Mouse (Mus musculus) heart, postnatal 36 days (tissue): ENCODE measurements around the gene Nr1d2. TPM values are rescaled to one million over a fixed set of nuclear protein-coding genes. Genes with fewer than 3 reads are reported as not detected.
"Not testable (repeated sequence)": the region's sequence is repeated elsewhere in the genome, so short reads cannot be mapped to it uniquely, and the experiment has no call there.

ENCODE experiments used
- DNase-seq, 2 experiments: peaks; one replicate each; pipeline ENCODE4 v3.0.0; 2021 to 2022
- intact Hi-C: fragments of 180-260 bp; cut with DNase I; formaldehyde crosslinking; loops from one replicate; pipeline ENCODE4 v1.15.1; 2025
- total RNA-seq, 2 experiments: library from RNA; stranded (reverse); gene quantifications; 2 replicates each; pipeline ENCODE4 v1.2.3; 2021

The Nr1d2 gene
- 100 to 1,000 TPM in 1 of 2 experiments, 10 to 100 TPM in 1; 88.5 to 111 TPM for total RNA-seq

DNA sequence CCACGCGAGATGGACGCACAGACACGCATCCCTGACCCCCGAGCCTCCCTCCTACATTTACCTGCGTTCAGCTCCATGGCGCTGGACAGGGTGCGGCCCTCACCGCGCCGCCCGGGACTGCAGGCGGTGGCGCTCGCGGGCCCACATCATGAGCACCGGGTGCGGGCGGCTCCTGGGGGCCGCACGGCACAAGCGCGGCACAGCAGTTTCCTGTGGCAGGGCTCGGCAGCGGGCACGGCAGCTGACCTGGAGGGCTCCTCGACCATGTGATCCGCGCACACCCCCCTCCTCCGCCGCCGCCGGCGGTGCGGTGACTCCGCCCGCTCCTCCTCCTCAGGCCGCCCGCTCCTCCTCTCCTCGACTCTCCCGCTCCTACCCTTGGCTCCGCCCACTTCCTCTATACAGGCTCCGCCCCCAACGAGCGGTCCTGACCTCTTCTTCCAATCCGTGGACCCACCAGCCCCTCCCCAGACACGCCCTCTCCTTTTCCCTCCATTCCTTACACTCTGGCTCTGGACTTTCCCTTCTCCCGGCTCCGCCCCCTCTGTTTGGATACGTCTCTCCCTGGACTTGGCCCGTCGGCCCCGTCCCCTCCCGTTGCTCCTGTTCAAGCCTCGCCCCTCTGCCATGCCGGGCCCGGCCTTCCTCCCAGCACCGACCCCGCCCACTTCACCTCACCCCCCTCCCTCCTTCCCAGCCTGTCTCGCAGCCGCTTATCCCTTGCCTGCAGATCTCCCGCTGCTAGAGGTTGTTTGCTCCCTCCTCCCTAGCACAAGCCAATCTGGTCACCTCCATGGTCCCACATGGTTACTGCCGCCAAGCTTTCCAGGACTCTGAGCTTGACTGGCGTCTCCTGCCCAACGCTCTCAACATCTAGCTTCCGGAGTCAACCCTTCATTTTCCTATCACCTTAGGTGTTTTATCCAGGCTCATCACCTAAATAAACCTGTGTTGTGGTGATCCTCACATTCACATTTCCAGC lies at the start of gene Nr1d2:
TSS of gene Nr1d2 (minus strand) at position 378 of the 982 bp plus-strand sequence.
- intact Hi-C loops, result loop anchor here (1.0 kb wide), 1 partner anchor 32 kb away; the partner anchor contains the start of genes Nkiras1 and Rpl15
- DNase-seq, result peak; percentile 98 to 99

DNA sequence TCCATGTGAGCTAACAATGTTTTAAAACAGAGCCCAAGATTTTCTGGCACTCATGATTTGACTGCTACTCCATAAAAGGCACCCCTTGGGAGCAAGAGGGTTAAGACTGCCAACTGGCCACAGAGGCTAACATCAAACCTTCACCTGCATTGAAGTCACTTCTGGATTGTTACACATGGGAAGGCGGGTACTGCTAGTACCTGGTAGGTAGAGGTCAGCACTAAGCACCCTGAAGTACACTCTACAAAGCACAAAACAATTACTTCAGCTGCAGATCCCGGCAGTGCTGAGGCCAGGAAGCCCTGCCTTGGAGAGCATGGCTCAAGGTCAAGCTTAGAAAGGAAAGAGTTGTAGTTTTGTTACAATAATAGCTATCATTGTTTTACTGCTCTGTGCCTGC lies 48.5 kb upstream of the Nr1d2 start:
- intact Hi-C loops, result loop anchor here (10.0 kb wide), 1 partner anchor 883 kb away; no protein-coding TSS in a partner anchor
- DNase-seq, result no peak

DNA sequence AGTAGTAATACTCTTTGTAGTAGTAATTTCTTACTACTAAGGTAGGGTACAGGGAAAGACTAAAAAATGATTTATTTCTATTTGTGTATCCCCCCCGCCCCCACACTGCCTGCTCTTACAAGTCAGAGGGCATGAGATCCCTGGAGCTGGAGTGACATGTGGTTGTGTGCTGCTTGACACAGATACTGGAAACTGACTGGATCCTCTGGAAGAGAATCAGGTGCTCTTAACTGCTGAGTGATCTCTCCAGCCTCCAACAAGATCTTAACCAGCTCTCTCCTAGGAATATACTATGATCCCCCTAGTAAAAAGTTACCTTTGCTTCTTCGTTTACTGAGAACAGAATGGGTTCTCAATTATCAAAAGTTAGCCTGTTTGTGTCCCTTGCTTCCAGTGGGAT lies 47.5 kb upstream of the Nr1d2 start:
- DNase-seq, result no peak
- intact Hi-C loops, result loop anchor here (10.0 kb wide), 1 partner anchor 882 kb away; no protein-coding TSS in a partner anchor

DNA sequence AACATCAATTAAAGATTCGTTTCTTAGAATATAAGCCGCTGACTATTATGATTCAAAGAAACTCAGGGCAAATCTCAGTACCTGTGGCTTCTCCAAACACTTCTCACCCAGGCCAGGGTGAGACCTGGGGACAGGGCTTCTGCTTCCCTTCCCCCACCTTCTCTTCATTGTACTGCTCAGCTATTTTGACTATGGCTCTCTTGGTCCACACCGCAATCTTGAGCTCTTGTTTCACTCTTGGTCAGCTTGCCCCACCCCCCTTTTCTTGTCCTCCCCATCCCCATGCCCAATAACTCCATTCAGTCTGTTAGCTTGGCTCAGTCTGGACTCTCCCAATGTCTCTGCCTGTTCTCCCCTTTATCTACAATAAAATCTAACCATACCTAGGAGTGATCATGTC lies 46.5 kb upstream of the Nr1d2 start:
- no peak for DNase-seq
- intact Hi-C loops, result loop anchor here (2.0 to 10.0 kb wide), 2 partner anchors 75 to 881 kb away; no protein-coding TSS in a partner anchor

DNA sequence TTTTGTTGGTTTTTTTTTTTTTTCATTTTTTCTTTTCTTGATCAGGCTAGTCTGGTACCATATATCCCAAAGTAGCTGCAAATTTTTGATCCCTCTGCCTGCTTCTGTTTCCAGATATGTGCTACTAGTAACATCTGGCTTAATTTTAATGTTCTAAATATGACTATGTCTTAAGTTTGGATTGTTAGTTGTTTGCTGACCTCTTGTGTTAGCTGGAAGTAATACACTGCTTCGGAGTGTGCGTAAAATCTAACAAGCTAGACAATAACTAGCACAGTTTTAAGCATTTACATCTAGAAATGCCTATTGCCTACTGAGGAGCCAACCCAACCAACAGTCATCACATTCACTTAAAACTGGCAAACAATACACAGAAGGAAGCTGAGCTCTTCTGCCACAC lies 45.7 kb upstream of the Nr1d2 start:
- intact Hi-C loops, result loop anchor here (2.0 to 10.0 kb wide), 2 partner anchors 74 to 880 kb away; no protein-coding TSS in a partner anchor
- peak in 1 of 2 experiments; percentile 21 for DNase-seq

DNA sequence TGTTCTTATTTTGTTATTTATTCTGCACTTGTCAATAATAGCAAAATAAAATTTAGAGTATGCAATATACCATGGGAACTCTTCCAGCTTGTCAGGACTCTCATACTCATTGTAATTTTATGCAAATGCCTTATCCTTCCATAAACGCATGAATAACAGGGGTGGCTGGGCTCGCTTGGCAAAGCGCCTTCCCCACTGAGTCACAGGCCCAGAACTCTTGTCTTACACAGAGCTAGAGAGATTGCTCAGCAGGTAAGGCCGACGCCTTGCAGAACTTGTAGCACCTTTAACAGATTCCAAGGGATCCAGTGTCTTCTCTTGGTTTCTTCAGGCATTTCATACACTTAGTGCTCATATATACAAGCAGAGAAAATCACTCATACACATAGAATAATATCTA lies 41.4 kb upstream of the Nr1d2 start:
- no peak for DNase-seq
- intact Hi-C loops, result loop anchor here (10.0 kb wide), 1 partner anchor 876 kb away; no protein-coding TSS in a partner anchor

DNA sequence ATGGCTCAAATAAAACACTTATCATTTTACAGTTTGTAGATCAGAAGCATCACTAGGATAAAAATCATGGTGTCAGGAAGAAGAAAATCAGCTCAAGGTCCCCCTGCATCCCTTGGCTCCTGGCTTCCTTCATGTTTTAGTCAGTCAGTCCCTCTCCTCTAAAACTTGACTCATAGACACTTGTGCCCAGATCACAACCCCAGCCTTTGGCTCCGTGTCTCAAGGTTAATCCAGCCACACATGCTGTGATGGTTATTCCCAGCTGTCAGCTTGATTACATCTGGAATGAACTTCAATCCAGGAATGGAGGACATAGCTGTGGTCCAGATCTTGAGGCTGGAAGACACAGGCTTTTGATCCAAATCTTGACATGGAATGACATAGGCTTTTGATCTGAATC lies 35.6 kb upstream of the Nr1d2 start:
- intact Hi-C loops, result no loop called here
- no peak for DNase-seq

DNA sequence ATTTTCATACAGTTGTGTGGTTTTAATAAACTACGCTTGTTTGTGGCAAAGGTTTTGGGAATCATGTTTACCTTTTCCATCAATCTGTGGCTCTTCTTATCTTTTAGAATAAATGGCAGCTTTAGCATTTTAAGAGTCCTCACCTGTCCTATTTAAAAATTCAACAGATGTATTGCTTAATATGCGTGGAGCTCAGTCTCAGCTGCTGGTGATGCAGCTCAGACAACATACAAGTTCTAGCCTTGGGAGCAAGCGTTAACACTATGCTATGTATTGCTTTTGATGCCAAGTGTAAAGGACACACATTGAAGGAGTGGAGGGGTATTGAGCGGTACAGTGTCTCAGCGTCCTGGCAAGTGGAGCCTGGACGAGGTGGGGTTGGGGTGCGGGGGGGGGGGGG lies 32.7 kb upstream of the Nr1d2 start:
- intact Hi-C loops, result loop anchor here (1.0 to 2.0 kb wide), 2 partner anchors 32 to 59 kb away; partner anchors contain the start of genes Nr1d2 and Ube2e1
- DNase-seq, result no peak

DNA sequence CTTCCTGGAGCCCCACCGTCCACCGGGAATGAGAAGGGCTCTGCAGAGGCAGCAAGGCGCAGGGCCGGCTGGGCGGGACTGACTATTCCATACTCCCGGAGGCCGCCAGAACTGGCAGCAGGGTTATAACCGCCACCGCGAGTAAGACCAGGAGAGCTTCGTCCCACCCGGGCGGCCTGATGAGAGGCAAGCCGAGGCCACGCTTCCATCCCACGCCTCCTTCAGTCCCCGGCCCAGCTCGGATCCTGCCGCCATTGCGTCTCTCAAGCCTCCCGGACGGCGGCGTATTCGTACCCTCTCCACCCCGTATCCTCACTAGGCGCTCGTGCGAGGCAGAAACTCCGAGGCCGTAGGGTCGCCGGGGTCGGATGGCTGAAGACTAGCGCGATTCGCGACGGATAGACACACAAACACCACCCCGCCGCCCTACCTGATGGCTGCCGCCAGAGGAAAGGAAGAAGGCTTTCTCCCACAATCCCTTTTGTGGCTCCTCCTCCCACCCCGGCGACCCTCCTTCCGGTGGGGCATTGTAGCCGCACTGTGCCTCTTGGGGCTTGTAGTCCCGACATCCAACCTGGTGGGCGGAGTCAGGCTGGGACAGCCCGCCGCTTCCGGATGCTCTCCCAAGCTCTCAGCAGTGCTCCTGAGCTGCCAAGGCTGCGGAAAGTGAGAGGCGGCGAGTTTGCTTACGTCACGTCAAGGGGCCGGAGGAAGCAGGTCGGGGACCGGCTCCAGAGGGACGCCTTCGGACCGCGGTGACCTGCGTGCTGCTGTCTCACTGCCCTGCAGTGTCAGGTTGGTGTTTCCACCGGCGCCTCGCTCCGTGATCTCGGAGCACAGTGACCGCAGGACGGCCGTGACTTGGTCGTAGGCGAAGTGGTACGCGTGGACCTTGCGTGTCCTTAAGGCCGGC lies 31.9 kb upstream of the Nr1d2 start, which contains the start of the genes Nkiras1 and Rpl15:
TSS of gene Nkiras1 (plus strand) at position 608 of the 913 bp plus-strand sequence.
TSS of gene Rpl15 (minus strand) at position 863 of the 913 bp plus-strand sequence.
- peak; percentile 96 to 97 for DNase-seq
- intact Hi-C loops, result loop anchor here (1.0 to 2.0 kb wide), 2 partner anchors 31 to 60 kb away; partner anchors contain the start of genes Nr1d2 and Ube2e1

DNA sequence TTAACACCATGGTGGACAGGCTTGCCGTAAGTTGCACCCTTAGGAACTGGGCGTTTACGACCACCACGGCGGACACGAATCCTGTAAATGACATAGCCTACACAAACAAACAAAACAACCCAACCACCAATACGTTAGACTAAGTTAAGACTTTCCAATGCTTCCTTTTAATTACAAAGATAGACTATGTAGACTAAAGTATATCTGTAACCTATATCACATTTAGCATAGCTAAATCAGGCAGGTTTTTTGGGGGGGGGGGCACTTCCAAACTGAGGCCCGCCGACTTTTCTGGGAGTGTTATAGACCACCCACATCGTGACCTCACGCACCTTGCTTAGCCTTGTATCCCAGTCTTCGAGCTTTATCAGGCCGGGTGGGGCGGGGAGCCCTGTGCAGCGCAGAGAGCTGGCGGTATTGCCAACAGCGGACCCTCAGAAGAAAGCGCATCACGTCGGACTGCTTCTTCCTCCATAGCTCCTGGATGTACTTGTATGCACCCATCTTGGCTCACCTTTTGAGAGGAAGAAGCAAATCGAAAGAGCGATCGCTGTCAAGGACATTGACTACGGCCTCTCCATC lies 31.1 kb upstream of the Nr1d2 start:
- intact Hi-C loops, result loop anchor here (2.0 kb wide), 1 partner anchor 61 kb away; the partner anchor contains the start of gene Ube2e1
- not testable (repeated sequence) for DNase-seq

DNA sequence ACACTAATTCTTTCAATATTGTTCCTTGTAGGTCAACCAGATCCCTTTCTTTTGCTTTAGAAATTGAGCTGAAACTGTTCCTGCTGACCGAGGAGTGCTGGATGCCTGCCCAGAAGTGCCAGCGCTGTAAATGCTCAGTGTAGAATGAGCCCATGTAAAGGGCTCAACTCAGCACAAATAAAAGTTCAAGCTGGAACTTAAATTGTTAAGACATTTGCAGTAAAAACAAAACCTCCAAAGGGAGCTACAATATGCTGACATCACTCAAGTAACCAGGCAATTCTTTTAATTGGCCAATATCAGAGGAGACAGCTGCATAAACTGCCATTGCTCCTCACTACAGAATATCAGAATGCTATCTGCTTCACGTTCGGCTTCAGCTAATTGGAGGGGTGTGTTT lies 24.5 kb upstream of the Nr1d2 start:
- intact Hi-C loops, result no loop called here
- DNase-seq, result peak in 1 of 2 experiments; percentile 23

DNA sequence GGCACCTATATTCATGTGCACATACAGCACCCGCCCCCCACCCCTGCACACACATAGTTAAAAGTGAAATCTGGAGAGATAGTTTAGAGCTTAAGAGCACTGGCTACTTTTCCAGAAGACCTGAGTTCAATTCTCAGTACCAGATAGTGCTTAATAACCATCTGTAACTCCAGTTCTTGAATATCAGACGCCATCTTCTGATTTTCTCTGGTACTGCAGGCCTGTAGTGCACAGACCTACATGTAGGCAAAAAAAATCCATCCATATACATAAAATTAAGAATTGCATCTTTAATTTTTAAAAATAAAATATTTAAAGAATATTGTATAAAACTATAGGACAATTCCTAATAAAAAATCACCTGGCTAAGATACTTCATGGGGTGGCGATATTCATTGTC lies 22.3 kb upstream of the Nr1d2 start:
- intact Hi-C loops, result no loop called here
- no peak for DNase-seq

DNA sequence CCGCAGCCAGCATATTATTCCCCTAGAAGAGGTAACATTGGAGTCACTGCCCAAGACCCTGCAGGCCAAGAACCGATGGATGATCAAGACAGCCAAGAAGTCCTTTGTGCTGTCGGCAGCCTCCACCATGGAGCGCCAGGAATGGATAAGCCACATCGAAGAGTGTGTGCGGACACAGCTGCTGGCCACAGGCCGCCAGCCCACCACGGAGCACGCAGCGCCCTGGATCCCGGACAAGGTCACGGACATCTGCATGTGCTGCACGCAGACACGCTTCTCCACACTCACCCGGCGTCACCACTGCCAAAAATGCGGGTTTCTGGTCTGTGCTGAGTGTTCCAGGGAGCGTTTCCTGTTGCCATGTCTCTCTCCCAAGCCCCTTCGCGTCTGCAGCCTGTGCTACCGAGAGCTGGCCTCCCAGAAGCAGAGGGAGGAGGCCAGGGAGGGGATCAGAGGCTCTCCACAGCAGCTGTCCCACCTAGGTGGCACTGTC lies 3.8 kb upstream of the Nr1d2 start:
- no peak for DNase-seq
- intact Hi-C loops, result no loop called here

DNA sequence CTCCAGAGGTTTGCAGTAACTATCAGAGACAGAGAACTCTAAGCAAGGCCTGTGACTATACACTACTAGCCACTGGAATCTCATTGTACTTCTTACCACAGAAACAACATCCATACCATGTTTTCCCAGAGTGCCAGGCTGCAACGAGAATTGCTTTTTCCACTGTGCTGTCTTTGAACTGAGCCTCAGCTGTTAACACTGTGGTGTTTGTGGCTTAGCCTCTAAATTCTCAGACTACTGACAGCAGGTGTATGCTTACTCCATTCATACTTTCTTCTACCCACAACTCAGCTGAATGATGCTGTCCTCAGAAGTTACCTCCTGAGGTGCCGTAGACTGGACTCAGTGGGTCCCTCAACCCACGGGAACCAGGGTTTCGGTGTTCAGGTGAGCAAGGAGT lies 2.9 kb upstream of the Nr1d2 start:
- intact Hi-C loops, result no loop called here
- no peak for DNase-seq

DNA sequence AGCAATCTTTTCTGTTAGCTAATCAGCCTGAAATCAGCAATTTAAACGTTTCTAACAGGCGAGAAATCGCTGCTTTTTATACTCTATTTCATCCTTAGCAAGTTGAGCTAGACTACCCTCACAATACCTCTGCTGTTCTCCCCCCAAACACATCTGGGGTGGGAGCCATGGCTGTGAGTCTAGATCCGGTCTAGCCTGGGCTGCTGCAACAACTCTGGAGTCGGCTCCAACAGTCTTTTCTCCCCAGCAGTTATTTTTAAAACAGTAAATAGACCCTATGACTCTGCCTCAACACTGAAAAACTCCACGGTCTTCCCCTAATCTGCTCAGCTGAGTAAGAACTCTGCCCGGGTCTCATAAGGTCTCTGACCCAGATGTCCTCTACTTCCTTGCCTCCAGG lies 1.2 kb upstream of the Nr1d2 start:
- intact Hi-C loops, result no loop called here

DNA sequence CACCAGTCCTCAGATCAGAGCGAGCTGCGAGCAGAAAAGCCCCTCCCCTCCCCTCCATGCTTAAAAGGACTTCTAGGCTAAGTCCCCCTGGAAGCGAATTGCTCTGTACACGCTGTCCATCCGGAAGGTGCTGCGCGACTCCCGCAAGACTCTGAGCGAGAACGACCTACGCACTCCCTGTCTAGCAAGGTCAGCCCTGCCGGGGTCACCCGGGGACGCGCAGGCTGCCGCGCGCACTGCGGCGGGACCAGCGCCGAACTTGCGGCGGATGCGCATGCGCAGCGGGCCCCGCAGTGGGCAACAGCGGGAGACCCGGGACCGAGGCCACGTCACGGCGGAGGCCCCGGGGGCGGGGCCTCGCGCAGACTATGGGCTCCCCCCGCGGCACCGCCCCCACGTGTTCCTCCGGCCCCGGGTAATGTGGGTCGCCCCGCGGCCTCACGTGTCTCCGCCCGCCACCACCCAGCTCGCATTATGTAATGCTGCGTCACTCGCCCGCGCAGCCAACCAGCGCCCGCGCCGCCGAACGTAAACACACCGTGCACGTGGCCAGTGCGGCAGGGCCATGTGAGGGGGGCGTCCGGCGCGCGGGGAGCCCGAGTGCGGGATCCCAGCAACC lies 687 bp downstream of the Nr1d2 start:
- peak; percentile 98 to 99 for DNase-seq
- intact Hi-C loops, result no loop called here

More for the DNA sequence above, 1.2 kb upstream of the Nr1d2 start:
- DNase-seq, result no peak

DNA sequence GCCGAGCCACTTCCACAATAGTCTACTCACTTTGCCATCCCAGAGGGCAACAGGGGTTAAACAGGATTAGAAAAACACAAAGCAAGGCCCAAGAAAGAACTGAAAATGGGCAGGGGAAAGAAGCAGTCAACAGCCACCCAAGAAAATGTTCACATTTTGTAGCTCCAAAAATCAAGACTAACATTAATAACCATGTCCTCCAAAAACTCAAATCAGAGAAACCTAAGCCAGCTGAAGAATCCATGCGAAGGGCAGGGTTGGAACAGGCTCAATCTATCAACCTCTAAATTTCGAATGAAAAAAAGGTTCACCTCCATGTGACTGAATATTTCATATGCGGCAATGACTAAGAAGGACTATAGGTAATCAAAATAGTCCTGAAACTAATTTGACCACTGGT lies 1.5 kb downstream of the Nr1d2 start:
- intact Hi-C loops, result no loop called here

DNA sequence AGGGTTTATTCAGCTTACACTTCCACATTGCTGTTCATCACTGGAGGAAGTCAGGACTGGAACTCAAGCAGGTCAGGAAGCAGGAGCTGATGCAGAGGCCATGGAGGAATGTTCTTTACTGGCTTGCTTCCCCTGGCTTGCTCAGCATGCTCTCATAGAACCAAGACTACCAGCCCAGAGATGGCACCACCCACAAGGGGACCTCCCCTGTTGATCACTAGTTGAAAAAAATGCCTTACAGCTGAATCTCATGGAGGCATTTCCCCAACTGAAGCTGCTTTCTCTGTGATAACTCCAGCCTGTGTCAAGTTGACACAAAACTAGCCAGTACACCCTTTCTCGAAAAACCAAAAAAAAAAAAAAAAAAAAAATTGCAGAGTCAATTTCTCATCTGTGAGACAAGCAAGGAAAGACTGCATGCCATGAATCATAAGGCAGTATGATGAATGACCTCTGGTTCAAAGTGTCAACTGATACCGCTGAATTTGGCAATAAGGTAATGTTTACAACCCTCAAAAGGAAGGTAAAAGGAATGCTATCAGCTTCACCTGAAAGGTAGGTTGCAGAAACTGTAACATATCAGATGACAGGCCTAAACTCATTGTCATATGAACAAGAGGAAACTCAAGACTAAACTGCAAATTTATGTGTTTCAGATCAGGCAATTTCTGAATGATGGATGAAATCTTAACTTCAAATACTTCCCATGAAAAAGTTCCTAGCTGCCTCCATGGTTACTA lies 2.3 kb downstream of the Nr1d2 start:
- DNase-seq, intact Hi-C loops: not testable (repeated sequence)

More for the DNA sequence above, 1.5 kb downstream of the Nr1d2 start:
- DNase-seq, result no peak
